Mouse (Mus musculus) liver, embryonic 14.5 days (tissue): ENCODE measurements around the gene Inca1. TPM values are rescaled to one million over a fixed set of nuclear protein-coding genes. Genes with fewer than 3 reads are reported as not detected.

Experiments used
- ATAC-seq: fragments of 200-750 bp; cut with Nextera tagmentation; 2 replicates; pipeline ENCODE4 v1.8.0; 2017; ENCODE audit warnings: moderate number of reproducible peaks, mild to moderate bottlenecking, moderate library complexity; ENCODE audit not compliant: insufficient read depth
- DNase-seq, 3 experiments: peaks; one replicate each; pipeline ENCODE4 v3.0.0-alpha.2; 2012 to 2013; ENCODE audit warnings: low read depth in 3 of 3, low spot score in 3 of 3
- H3K27ac ChIP-seq: fragments of 300-500 bp; sonication (generic); 2 replicates; pipeline ENCODE4 v1.5.1; 2014; ENCODE audit warnings: moderate library complexity, mild to moderate bottlenecking, control low read depth, inconsistent platforms
- H3K27me3 ChIP-seq: fragments of 300-500 bp; sonication (generic); 2 replicates; pipeline ENCODE4 v1.6.1; 2014; ENCODE audit warnings: mild to moderate bottlenecking, low read length, moderate library complexity; ENCODE audit not compliant: control insufficient read depth, insufficient read depth
- H3K36me3 ChIP-seq: fragments of 300-500 bp; sonication (generic); replicated peaks from 2 replicates; pipeline ENCODE4 v1.6.1; 2014; ENCODE audit warnings: low read depth; ENCODE audit not compliant: control insufficient read depth, insufficient read depth
- H3K4me1 ChIP-seq, 2 experiments: fragments of 200-500 bp in 1 of 2; fragments of 300-500 bp in 1 of 2; sonication (generic) in 1 of 2; replicated peaks; 2 replicates each; pipeline ENCODE4 v1.6.1; 2012 to 2014; ENCODE audit warnings: antibody characterized with exemption in 1 of 2, inconsistent platforms in 1 of 2, low read length in 1 of 2; ENCODE audit not compliant: control insufficient read depth in 2 of 2, insufficient read depth in 2 of 2
- H3K4me2 ChIP-seq: fragments of 300-500 bp; sonication (generic); 2 replicates; pipeline ENCODE4 v1.6.1; 2014; ENCODE audit warnings: low read depth, mild to moderate bottlenecking, control low read depth, moderate library complexity
- H3K4me3 ChIP-seq, 2 experiments: fragments of 200-500 bp in 1 of 2; fragments of 300-500 bp in 1 of 2; sonication (generic) in 1 of 2; 2 replicates each; pipeline ENCODE4 v1.5.1; 2012 to 2014; ENCODE audit warnings: low read depth in 2 of 2, low read length in 2 of 2, mild to moderate bottlenecking in 2 of 2, control low read depth in 1 of 2, inconsistent platforms in 1 of 2, moderate library complexity in 1 of 2; ENCODE audit not compliant: insufficient read depth in 1 of 2
- H3K9ac ChIP-seq: fragments of 300-500 bp; sonication (generic); replicated peaks from 2 replicates; pipeline ENCODE4 v1.6.1; 2014; ENCODE audit warnings: mild to moderate bottlenecking, control low read depth, moderate library complexity
- H3K9me3 ChIP-seq: fragments of 300-500 bp; sonication (generic); 2 replicates; pipeline ENCODE4 v1.6.1; 2016; ENCODE audit warnings: low read length, mixed read lengths; ENCODE audit not compliant: control insufficient read depth
- CTCF ChIP-seq: IDR thresholded peaks from 2 replicates; pipeline ENCODE4 v1.5.1; 2016; ENCODE audit warnings: antibody characterized with exemption, low read depth, control low read depth
- EP300 ChIP-seq: IDR thresholded peaks from 2 replicates; pipeline ENCODE4 v1.6.1; 2016; ENCODE audit warnings: antibody characterized with exemption, low read depth
- WGBS: fragments of 180-500 bp; shearing (Covaris S2); extraction: QIAGEN DNeasy Blood & Tissue Kit; methylation state at CpG from one replicate; pipeline ENCODE4 v1.1.7; 2014; ENCODE audit not compliant: insufficient replicate concordance; 5-methylcytosine and 5-hydroxymethylcytosine counted together
- polyA plus RNA-seq, 2 experiments: library from polyadenylated mRNA; depleted of rRNA in 1 of 2; stranded (reverse) in 1 of 2; unstranded in 1 of 2; fragments of >200 nt; fragmentation: Nextera tagmentation in 1 of 2; extraction: Ambion mirVana in 1 of 2; gene quantifications; 2 replicates each; pipeline versions ENCODE4 v1.2.1 to v1.2.3; 2012 to 2014

The Inca1 gene
- polyA plus RNA-seq, 2 experiments, result 0.63 to 0.71 TPM

GRCm38 (mm10) chr11:70645461-70646258, 54.3 kb downstream of the Inca1 start:
- Histone ChIP-seq H3K9ac (peak overlapping the region; percentile 79), H3K4me2 (peak overlapping the region; percentile 97), H3K4me1 (peaks cover 25 to 36% of the 10 kb centered on the region in 2 experiments), H3K9me3 (no peaks in the 10 kb centered on the region), H3K36me3 (peaks cover 26% of the 10 kb centered on the region), H3K27ac (peak overlapping the region; percentile 53), H3K27me3 (no peaks in the 10 kb centered on the region), H3K4me3 (peak overlapping the region; percentile 61 to 93)
- 80% methylated on average over 12 of the region's 12 CpGs for WGBS
- ATAC-seq (no peak), DNase-seq (no peak)
- TF ChIP-seq CTCF, result no peak
- no peak for TF ChIP-seq EP300

GRCm38 (mm10) chr11:70644564-70645103, 55.3 kb downstream of the Inca1 start:
- DNase-seq, result no peak
- H3K4me3 ChIP-seq, result no peak overlapping the region
- no peak for TF ChIP-seq CTCF
- TF ChIP-seq EP300, result no peak
- ATAC-seq, result no peak
- 83% methylated on average over 8 of the region's 8 CpGs for WGBS
- H3K4me1 ChIP-seq, result peaks cover 24 to 35% of the 10 kb centered on the region in 2 experiments
- no peak overlapping the region for H3K27ac ChIP-seq
- H3K36me3 ChIP-seq, result peaks cover 16% of the 10 kb centered on the region
- no peak overlapping the region for H3K9ac ChIP-seq
- H3K27me3 ChIP-seq, result no peaks in the 10 kb centered on the region
- no peak overlapping the region for H3K4me2 ChIP-seq
- H3K9me3 ChIP-seq, result no peaks in the 10 kb centered on the region

DNA sequence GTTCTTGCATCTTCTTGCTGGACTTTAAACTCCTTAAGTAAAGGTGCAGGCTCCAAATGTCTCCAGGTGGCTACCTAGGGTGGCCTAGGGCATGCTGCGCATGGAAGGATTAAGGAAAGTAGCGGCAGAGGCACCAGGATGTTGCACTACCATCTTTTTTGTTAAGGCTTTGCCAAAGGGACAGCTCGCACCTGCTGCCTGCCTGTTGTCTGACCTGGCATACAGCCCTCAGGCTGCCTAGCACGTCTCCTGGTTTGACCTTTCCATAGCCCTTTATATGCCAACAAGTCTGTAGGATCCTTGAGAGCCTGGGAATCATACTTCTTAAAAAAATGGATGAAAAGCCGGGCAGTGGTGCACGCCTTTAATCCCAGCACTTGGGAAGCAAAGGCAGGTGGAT, 56.9 kb downstream of the Inca1 start:
- Histone ChIP-seq H3K4me3 (no peak overlapping the region), H3K9me3 (no peaks in the 10 kb centered on the region), H3K27ac (no peak overlapping the region), H3K27me3 (no peaks in the 10 kb centered on the region), H3K9ac (no peak overlapping the region), H3K4me1 (peaks cover 28 to 38% of the 10 kb centered on the region in 2 experiments), H3K36me3 (peaks cover 6% of the 10 kb centered on the region), H3K4me2 (no peak overlapping the region)
- WGBS, result 81% methylated on average over 6 of the region's 6 CpGs
- TF ChIP-seq CTCF (no peak), EP300 (no peak)
- ATAC-seq, result no peak
- no peak for DNase-seq

- Histone ChIP-seq H3K4me1 (peaks cover 36 to 46% of the 10 kb centered on the region in 2 experiments), H3K27me3 (no peaks in the 10 kb centered on the region), H3K9ac (no peak overlapping the region), H3K4me2 (no peak overlapping the region), H3K27ac (no peak overlapping the region), H3K4me3 (no peak overlapping the region), H3K9me3 (no peaks in the 10 kb centered on the region), H3K36me3 (peaks cover 6% of the 10 kb centered on the region)
- no peak for TF ChIP-seq CTCF
- TF ChIP-seq EP300, result no peak
- DNase-seq (no peak), ATAC-seq (no peak)
- WGBS, result 52% methylated on average over 7 of the region's 7 CpGs
Observed at GRCm38 (mm10) chr11:70641241-70641640, 58.7 kb downstream of the Inca1 start.

DNA sequence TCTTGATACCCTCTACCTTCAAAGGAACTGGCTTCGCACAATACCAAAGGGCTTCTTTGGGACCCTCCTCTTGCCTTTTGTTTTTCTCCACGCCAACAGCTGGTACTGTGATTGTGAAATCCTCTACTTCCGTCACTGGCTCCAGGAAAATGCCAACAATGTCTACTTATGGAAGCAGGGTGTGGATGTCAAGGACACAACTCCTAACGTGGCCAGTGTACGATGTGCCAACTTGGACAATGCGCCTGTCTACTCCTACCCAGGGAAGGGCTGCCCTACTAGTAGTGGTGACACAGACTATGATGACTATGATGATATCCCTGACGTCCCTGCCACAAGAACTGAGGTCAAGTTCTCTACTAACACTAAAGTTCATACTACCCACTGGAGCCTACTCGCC, 60.0 kb downstream of the Inca1 start:
- H3K27me3 ChIP-seq, result no peaks in the 10 kb centered on the region
- no peak overlapping the region for H3K4me2 ChIP-seq
- 70% methylated on average over 8 of the region's 8 CpGs for WGBS
- H3K4me1 ChIP-seq, result peaks cover 30 to 35% of the 10 kb centered on the region in 2 experiments
- H3K36me3 ChIP-seq, result peaks cover 6% of the 10 kb centered on the region
- no peak for DNase-seq
- H3K27ac ChIP-seq, result no peak overlapping the region
- H3K9ac ChIP-seq, result no peak overlapping the region
- H3K9me3 ChIP-seq, result no peaks in the 10 kb centered on the region
- H3K4me3 ChIP-seq, result no peak overlapping the region
- TF ChIP-seq CTCF, result no peak
- no peak for TF ChIP-seq EP300
- ATAC-seq, result no peak
